Mouse (Mus musculus) midbrain, postnatal 0 days (tissue): ENCODE data around the gene Ferd3l. TPM values are rescaled to one million over a fixed set of nuclear protein-coding genes. Genes with fewer than 3 reads are reported as not detected.

ENCODE experiments used
- ATAC-seq: fragments of 200-750 bp; cut with Nextera tagmentation; 2 replicates; pipeline ENCODE4 v1.8.0; 2017; ENCODE audit warnings: moderate number of reproducible peaks, mild to moderate bottlenecking, moderate TSS enrichment, moderate library complexity; ENCODE audit not compliant: low FRiP score
- DNase-seq: peaks from one replicate; pipeline ENCODE4 v3.0.0-alpha.2; 2015; ENCODE audit warnings: low spot score
- H3K27ac ChIP-seq: fragments of 300-500 bp; sonication (generic); 2 replicates; pipeline ENCODE4 v1.5.1; 2014; ENCODE audit warnings: low read depth, mild to moderate bottlenecking, low read length, mixed read lengths
- H3K27me3 ChIP-seq: fragments of 300-500 bp; sonication (generic); 2 replicates; pipeline ENCODE4 v1.6.1; 2014; ENCODE audit warnings: low read length, control low read depth, mixed read lengths; ENCODE audit not compliant: insufficient read depth
- H3K36me3 ChIP-seq: fragments of 300-500 bp; sonication (generic); 2 replicates; pipeline ENCODE4 v1.6.1; 2014; ENCODE audit warnings: low read length, control low read depth, mixed read lengths; ENCODE audit not compliant: insufficient read depth
- H3K4me1 ChIP-seq: fragments of 300-500 bp; sonication (generic); 2 replicates; pipeline ENCODE4 v1.6.1; 2014; ENCODE audit warnings: mild to moderate bottlenecking, control low read depth, antibody characterized with exemption, low read length, mixed read lengths; ENCODE audit not compliant: insufficient read depth
- H3K4me2 ChIP-seq: fragments of 300-500 bp; sonication (generic); 2 replicates; pipeline ENCODE4 v1.6.1; 2014; ENCODE audit warnings: low read depth, mild to moderate bottlenecking, low read length, mixed read lengths; ENCODE audit not compliant: poor library complexity, severe bottlenecking
- H3K4me3 ChIP-seq: fragments of 300-500 bp; sonication (generic); 2 replicates; pipeline ENCODE4 v1.5.1; 2014; ENCODE audit warnings: low read depth, mild to moderate bottlenecking, low read length, moderate library complexity
- H3K9ac ChIP-seq: fragments of 300-500 bp; sonication (generic); replicated peaks from 2 replicates; pipeline ENCODE4 v1.6.1; 2014; ENCODE audit warnings: mild to moderate bottlenecking, low read length, moderate library complexity, mixed read lengths; ENCODE audit not compliant: poor library complexity, severe bottlenecking
- H3K9me3 ChIP-seq: fragments of 300-500 bp; sonication (generic); 2 replicates; pipeline ENCODE4 v1.6.1; 2016; ENCODE audit warnings: low read length, control low read depth
- CTCF ChIP-seq: IDR thresholded peaks from 2 replicates; pipeline ENCODE4 v1.5.1; 2016; ENCODE audit warnings: antibody characterized with exemption, mild to moderate bottlenecking
- WGBS: fragments of 180-500 bp; shearing (Covaris S2); extraction: QIAGEN DNeasy Blood & Tissue Kit; methylation state at CpG from one replicate; pipeline ENCODE4 v1.1.7; 2014; 5-methylcytosine and 5-hydroxymethylcytosine counted together
- polyA plus RNA-seq: library from polyadenylated mRNA; unstranded; fragments of >200 nt; fragmentation: Nextera tagmentation; extraction: Ambion mirVana; gene quantifications from 2 replicates; pipeline ENCODE4 v1.2.1, GENCODE M21; 2015
- total RNA-seq: library from RNA; depleted of rRNA; stranded (reverse); fragments of >200 nt; gene quantifications from 2 replicates; pipeline ENCODE4 v1.2.3, GENCODE M21; 2014; rRNA removed

The Ferd3l gene
- total and polyA plus RNA-seq, 2 experiments from 2014 or later = 0.53 to 1.5 TPM

GRCm38 (mm10) chr12:33968041-33968897 is 40.0 kb downstream of the Ferd3l start:
- no peak overlapping the region for H3K4me3 ChIP-seq
- H3K27ac ChIP-seq = no peak overlapping the region
- no peaks in the 10 kb centered on the region for H3K9me3 ChIP-seq
- no peak for DNase-seq
- ATAC-seq = no peak
- no peak overlapping the region for H3K9ac ChIP-seq
- no peaks in the 10 kb centered on the region for H3K36me3 ChIP-seq
- 2% methylated on average over 37 of the region's 37 CpGs for WGBS
- H3K4me1 ChIP-seq = no peaks in the 10 kb centered on the region
- H3K4me2 ChIP-seq = no peak overlapping the region
- peaks cover 53% of the 10 kb centered on the region for H3K27me3 ChIP-seq
- TF ChIP-seq CTCF = no peak

- Histone ChIP-seq H3K36me3 (no peaks in the 10 kb centered on the region), H3K4me1 (no peaks in the 10 kb centered on the region), H3K27ac (no peak overlapping the region), H3K27me3 (peaks cover 51% of the 10 kb centered on the region), H3K9ac (no peak overlapping the region), H3K4me2 (no peak overlapping the region), H3K4me3 (no peak overlapping the region), H3K9me3 (no peaks in the 10 kb centered on the region)
- 16% methylated on average over 4 of the region's 4 CpGs for WGBS
- DNase-seq (no peak), ATAC-seq (no peak)
- TF ChIP-seq CTCF = no peak
These were observed 40.6 kb downstream of the Ferd3l start for GRCm38 (mm10) chr12:33968898-33969178.

Other genes starting within 250 kb of the Ferd3l start
- 2.7 and 3.5 TPM in 2 replicates for gene Twist1, start 29.2 kb downstream of the Ferd3l start, total RNA-seq
- gene Twist1, start 29.2 kb downstream of the Ferd3l start, polyA plus RNA-seq = 1.00 and 1.2 TPM in 2 replicates